Mouse (Mus musculus): ENCODE measurements around the gene Ulk4.
"Not testable (repeated sequence)": the region's sequence is repeated elsewhere in the genome, so short reads cannot be mapped to it uniquely, and the experiment has no call there.

The Ulk4 gene

DNA sequence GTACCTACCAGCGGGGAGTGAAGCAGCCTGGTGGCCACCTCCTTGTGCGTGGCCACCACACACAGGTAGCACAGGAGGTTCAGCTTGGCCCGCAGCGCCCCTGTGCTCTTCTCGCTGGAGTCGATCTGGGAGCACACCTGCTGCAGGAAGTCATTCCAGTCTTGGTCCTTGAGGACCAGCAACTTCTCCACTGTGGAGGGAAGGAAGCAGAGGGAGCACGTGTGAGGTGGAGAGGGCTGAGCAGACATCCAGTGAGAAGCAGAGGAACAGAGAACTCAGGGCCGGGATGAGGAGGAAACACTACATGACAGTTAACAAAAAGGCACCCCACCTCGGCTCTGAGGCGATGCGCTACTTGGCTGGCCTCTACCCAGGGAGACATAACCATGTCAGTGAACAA lies 26.1 kb downstream of the Ulk4 start:
- DNase-seq (ENCODE audit: low spot score in 2 of 2) = no peak

DNA sequence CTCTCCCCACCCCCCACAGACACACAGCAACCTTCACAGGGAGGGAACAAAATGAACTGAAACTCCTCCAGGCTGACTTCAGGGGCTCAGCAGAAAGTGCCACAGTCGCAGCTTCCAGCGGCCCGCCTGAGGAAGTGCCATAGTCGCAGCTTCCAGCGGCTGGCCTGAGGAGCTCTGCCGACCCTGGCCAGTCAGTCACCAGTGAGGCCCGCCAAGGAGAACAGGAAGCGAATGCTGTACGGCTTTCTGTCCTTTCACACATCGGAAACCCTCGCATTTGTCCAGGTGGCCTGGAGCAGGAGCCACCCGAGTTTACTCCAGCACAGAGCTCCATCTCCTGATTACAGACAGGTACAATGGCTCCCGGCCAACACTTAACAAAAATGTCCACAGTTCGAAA lies 27.2 kb downstream of the Ulk4 start:
- DNase-seq (ENCODE audit: low spot score in 2 of 2) = no peak

DNA sequence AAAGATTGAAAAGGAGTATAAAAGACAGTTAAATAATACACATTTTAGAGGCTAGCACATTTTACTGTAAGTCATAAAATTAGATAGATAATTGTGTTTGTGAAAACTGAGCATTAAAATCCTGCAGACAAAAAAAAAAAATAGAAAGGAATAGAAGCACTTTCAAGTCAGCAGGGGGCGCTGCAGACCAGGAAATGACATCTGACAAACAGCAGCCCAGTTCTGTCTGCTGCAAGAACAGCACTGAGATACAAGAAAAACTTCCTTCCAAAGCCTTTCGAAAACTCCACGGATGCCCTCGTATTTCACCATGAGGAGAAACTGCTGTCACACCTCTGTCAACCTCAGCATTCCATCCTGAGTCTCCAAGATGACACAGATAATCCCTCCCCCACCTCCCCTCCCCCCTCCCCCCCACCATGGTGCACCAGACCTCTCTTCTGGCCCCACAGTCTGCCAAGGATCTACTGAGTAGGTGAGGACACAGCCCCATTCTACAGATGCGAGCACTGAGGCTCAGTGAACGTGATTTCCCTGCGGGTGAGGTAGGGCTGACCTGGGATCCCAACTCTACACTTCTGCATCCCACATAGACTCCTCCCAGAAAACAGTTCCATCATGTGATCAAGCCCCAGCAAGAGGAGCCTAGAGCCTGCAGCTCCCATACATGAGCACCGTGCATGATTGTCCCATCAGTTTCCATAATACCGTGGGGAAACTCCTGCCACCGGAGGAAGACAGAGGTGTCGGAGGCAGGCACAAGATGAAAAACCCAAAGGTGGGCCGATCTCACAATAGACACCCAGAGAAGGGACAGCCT lies 28.8 kb downstream of the Ulk4 start:
- DNase-seq (ENCODE audit: low spot score in 2 of 2) = peak; percentile 60 to 79

DNA sequence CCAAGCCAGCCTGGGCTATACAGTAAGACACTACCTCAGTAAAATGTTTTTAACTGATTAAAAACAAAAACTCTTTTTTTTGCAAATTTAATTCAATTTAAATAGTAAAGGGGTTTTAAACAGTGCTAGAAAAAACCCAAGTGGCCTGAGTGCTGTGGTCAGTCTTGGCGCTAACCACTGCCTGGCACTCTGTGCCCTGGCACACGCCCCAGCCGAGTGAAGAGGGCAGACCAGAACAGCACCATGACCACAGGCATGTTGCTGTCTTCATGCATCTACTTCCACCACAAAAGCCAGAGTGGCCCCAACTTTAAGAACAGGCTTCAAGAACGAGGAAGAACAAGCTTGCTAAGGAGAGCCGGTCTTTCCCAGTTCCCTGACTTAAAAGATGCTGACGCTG lies 29.9 kb downstream of the Ulk4 start:
- no peak for DNase-seq (ENCODE audit: low spot score in 2 of 2)

DNA sequence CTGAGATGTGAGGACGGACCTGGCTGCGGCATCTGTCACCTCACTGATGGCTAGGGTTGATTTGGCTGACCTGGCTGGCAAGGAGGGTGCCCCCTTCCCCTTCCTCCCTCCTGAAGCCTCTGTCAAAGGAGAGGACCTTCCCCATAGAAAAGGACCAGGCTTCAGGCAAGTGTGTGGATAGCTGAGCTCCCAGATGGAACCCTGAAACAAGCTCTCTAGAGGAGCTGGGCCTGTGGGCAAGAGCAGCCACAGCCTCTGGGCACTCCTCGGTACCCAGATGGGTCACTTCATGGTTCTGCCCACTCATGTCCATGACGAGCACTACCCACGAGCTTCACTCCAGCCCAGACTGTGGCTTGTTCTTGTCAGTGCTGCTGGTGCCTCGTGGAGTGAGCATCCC lies 34.7 kb downstream of the Ulk4 start:
- no peak for DNase-seq (ENCODE audit: low spot score in 2 of 2)

DNA sequence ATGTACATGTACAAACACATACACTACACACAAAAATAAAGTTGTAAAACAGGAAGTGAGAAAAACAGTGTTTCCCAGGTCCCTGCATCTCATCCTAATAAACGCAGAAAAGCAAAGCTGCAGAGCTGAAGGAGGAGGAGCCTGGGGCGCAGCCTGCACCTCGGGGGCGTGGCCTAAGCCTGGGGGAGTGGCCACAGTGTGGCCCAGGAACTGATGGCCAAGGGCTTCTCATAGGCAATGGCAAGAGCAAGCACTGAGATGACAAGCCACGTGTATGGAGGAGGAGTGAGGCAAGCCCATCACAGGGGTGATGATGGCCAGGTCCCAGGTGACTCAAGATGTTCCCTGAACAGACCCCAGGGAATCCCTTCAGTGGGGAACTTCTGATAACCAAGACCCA lies 35.2 kb downstream of the Ulk4 start:
- DNase-seq (ENCODE audit: low spot score in 2 of 2) = peak in 1 of 2 experiments; percentile 16

DNA sequence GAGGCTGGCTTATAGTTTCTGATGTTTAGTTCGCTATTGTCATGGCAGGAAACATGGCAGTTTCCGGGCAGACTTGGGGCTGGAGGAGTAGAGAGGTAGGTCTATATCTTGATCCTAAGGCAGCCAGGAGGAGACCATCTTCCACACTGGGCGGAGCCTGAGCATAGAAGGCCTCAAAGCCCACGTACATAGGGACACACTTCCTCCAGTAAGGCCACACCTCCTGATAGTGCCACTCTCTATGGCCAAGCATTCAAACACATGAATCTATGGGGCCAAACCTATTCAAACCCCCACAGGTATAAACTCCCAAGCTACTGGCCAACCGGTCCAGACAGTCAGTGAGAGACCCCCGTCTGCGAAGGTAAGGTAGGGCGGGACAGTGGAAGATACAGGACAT lies 35.6 kb downstream of the Ulk4 start:
- DNase-seq (ENCODE audit: low spot score in 2 of 2) = no peak

DNA sequence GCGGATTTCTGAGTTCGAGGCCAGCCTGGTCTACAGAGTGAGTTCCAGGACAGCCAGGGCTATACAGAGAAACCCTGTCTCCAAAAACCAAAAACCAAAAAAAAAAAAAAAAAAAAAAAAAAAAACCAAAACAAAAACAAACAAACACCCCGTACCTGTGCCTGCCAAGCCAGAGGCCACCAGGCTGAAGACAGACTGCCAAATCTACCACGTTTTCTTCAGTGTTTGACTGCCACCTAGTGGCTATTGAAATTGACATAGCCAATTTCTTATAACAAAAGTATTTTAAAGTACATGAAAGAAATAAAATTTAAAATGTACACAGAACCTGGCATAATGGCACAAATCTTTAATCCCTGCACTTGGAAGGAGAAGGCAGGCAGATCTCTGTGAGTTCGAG lies 36.8 kb downstream of the Ulk4 start:
- DNase-seq (ENCODE audit: low spot score in 2 of 2) = not testable (repeated sequence)

DNA sequence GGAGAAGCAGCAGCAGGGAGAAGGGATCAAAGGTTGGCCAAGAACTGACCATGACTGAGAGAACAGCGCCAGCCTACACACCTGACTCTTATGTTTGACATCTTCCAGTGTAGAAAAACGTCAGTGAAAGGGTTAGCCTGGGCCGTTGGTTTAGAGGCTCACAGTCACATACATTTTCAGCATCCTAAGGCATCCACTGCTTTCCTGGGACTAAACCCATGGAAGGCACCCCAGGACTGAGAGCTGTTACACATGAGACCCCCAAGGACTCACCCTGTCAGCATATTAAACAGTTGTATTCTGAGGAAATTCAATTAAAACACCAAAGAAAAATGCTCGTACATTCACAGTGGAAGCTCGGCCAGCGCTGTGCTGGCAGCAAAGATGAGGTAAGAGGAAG lies 37.4 kb downstream of the Ulk4 start:
- no peak for DNase-seq (ENCODE audit: low spot score in 2 of 2)

DNA sequence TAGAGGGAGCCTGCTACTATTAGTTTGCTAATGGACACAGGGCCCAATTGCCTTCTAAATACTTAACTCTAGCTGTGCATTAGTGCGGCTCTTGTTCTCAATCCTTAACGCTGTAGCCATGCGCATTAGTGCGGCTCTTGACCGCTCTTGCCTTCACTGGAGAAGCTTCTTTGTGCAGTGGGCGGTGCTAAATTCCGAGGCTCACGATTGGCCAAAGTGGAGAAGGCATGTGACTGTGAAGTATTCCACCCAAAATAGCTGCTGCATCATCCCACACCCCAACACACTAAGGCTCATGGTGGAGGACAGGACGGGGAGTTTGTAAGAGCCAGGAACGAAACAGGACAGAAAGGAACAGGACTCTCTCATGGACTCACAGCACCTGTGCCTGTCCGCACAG lies 58.4 kb downstream of the Ulk4 start:
- no peak for DNase-seq (ENCODE audit: low spot score in 2 of 2)

DNA sequence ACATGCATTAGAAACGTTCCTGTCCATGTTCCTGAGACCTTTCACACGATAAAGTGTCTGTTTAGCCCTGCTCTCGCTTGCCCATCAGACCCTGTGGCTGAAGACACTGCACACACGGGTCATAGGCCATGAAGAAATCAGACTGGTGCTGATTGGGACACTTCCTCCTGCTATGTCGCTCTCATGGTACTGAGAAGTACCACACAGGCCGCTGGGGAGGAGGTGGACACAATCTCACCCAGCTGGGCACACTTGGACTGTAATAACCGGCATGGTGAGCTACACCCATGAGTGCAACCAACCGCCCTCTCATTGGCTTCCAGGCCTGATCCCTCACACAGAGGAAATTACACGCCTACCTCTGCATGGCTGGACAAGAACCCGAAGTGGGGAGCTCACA lies 58.8 kb downstream of the Ulk4 start:
- DNase-seq (ENCODE audit: low spot score in 2 of 2) = no peak

DNA sequence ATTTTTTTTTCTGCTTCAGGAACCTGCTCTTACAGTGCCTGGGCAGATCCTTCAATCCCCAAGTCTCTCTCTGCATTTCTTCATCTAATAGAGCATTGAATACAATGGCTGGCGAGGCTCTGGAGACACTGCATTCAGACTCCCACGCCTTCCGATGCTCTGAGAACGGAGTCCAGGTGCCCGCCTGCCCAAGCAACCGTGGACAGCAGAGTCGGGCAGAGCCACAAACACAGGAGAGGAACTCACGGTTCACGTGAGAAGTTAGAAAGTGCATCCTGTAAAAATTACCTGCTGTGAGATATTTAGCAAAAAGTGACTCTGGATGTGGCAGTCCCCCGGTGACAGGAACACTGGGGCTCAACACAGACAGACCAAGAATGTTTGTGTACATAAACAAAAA lies 59.3 kb downstream of the Ulk4 start:
- DNase-seq (ENCODE audit: low spot score in 2 of 2) = no peak

DNA sequence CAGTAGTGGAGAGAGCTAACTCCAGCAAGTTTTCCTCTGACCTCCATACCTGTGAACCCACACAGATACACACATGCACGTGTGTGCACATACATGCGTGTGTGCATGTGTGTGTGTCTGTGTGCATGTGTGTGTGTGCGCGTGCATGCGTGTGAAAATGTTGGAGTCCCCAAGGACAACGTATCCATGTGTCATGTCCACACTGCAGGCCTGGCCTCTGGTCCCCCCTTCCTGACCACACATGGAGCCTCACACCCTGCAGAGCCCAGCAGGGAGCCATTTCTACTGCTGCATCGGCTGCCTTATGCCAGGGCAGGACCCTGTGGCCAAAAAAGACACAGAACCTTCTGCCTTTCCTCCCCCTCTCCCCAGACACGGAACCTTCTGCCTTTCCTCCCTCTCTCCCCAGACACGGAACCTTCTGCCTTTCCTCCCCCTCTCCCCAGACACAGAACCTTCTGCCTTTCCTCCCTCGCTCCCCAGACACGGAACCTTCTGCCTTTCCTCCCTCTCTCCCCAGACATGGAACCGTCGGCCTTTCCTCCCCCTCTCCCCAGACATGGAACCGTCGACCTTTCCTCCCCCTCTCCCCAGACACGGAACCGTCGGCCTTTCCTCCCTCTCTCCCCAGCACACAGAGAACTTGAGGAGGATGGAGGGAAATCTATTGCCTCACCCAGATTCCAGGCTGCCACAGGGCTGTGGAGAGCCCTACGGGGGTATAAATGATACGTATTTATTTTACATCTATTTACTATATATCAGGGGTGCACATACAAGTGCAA lies 60.3 kb downstream of the Ulk4 start:
- no peak for DNase-seq (ENCODE audit: low spot score in 2 of 2)

DNA sequence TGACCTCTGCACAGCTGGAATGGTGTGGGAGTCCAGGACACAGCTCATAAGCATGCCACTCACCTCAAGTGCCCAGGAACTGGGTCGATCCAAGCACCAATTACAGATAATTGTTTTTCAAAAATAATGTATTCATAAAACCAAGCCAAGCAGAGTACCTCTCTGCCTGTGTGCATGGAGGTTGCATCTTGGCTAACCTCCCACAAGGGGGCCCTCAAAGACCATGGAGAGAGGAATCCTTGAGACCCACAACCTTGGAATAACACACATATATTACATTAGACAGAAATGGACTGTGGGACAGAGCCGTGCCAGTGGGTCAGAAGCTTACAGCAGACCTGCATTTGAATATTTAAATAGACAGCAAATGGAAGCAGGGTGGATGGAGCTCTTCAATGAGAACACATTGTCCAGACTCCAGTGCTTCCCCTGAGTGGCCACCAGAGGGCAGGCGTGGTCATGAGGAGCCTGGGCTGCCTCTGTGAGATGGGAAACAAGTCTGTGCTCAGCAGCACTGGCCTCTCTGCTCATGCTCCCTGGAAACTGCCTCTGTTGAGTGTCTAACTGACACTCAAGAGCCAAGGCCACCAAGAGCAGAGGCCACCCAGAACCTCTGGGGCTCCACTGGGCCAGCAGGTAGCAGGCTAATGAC lies 61.5 kb downstream of the Ulk4 start:
- peak in 1 of 2 experiments; percentile 48 for DNase-seq (ENCODE audit: low spot score in 2 of 2)

DNA sequence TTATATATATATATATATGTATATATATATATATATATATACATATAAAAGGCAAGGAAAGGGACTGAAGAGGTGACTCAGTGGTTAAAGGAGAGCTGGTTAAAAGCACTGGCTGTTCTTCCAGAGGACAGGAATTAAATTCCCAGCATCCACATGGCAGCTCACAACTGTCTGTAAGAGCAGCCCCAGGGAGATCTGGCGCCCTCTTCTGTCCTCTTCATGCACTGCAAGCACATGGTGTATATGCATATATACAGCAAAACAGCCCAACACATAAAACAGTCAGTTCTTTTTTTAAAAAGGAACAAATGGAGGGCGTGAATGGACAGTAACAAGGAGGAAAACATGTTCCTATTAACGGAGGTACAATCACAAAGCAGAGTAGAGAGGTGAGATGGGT lies 64.7 kb downstream of the Ulk4 start:
- no peak for DNase-seq (ENCODE audit: low spot score in 2 of 2)

DNA sequence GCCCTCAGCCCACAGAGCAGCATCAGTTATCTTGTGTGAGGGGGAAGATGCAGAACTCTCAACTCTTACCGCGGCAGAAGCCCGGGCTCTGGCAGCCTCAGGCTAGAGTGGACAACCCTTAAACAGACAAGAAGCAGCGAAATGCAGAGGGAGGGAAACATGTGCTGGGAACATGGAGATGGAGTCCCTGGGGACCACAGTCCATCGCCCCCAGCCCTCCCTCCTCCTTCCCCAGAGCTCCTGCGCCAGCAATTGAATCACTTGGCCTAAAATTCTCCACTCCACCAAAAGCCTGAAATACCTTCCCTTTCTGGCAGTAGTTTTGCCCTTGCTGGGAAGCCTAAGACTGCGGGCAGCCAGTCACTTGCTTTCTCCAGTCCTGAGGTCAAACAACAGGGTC lies 72.0 kb downstream of the Ulk4 start:
- DNase-seq (ENCODE audit: low spot score in 2 of 2) = no peak

DNA sequence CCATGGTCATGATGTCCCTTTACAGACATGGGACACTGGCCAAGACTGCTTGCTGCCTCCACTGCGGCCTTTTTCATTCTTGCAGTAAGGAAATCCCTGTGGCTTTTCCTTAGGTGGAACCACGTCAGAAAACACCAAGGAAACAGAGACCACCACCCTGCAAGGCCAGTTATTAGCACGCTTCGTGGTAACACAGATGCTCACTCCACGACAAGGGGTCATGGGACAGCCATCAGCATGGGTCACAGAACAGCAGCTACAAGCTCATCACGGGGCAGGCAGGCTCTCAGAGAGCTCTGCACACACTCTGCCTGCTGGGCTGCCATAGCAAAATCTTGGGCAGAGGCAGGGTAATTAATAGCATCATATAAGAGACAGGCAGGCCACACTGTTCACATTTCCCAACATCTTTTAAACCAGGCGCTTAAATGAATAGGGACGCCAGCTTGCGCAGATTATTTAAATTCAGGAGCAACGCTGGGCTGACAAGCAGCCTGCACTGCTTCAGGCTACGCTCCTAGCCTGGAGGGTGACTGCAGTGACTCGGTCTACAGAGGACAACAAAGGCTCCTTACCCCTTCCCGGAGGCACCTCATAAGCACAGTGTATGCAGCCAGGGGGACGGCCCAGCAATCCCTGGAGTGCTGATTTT lies 72.7 kb downstream of the Ulk4 start:
- no peak for DNase-seq (ENCODE audit: low spot score in 2 of 2)

DNA sequence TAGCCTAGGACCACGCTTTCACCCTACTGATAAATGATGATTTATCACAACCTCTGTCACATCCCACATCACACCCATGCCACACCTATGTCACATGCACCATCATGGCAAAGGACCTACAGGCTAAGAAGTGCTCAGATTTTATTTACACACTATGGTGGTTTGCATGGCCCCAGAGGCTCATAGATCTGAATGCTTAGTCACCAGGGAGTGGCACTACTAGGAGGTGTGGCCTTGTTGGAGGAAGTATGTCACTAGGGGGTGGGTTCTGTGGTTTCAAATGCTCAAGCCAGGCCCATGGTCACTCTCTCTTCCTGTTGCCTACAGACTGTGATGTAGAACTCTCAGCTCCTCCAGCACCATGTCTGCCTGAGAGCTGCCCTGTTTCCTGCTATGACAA lies 73.3 kb downstream of the Ulk4 start:
- DNase-seq (ENCODE audit: low spot score in 2 of 2) = no peak

DNA sequence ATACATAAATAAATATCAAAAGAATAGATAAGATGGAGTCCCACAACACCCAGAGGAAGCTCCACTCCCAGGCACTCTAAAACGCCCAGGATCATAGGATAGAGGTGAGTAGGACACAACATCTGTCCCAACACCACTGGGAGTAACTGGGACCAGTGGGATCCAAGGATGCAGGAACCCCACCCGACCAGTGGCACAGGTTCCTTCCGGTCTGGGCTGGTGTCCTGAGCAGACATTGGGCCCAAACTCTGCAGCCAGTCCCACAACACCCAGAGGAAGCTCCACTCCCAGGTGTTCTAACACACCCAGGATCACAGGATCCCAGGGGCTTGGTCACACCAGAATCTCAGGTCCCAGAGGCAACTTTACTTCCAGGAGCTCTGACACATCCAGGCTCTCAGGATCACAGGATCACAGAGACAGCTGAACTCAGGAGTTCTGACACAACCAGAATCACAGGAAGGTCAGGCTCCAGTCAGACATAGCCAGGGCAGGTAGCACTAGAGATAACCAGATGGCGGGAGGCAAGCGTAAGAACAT lies 77.8 kb downstream of the Ulk4 start:
- not testable (repeated sequence) for DNase-seq (ENCODE audit: low spot score in 2 of 2)

DNA sequence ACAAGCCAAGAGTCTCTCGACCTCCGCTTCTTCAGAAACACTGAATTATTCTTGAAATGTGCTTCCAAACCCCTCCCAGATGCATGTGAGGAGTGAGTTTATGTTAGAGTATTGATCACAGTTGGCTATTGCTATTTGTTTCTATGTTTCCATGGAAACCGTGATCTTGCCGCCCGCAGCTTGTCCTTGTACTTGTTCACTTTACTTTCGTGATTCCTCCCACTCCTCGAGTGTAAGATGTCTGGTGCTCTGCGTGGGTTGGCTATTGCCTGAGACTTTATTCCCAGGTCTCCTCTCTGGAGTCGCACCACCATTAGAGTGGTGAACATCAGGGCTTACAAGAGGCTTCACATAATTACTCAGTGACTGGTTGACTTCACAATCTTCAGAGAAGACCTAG lies 80.5 kb downstream of the Ulk4 start:
- no peak for DNase-seq (ENCODE audit: low spot score in 2 of 2)

DNA sequence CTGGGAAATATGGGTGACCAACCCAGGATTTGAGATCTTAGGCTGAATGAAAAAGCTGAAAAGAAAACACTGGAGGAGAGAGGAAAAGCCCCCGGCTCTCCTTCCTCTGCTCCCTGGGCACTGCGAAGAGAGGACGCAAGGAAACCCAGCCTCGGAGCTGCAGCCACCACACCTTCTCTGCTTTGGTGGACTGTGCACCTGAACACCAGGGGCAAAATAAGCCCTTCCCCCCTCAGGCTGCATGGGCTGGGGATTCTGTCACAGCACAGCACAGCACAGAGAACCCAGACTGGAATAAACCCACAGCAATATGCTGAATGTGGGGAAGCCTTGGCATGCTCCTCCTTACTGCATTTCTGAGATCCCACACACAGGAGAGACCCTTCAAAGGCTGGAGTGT lies 81.9 kb downstream of the Ulk4 start:
- no peak for DNase-seq (ENCODE audit: low spot score in 2 of 2)
